Mouse (Mus musculus) MEL (cell line): ENCODE data around the gene Selenoh.

Experiments
- CTCF ChIP-seq, 3 experiments: IDR thresholded peaks in 2 of 3; conservative IDR thresholded peaks in 1 of 3; 2 replicates each; pipeline ENCODE4 v1.5.1; 2011 to 2012; ENCODE audit warnings: low read length in 3 of 3, low read depth in 2 of 3, mild to moderate bottlenecking in 2 of 3, improper control_type of control experiment in 1 of 3, inconsistent platforms in 1 of 3, mixed read lengths in 1 of 3, moderate library complexity in 1 of 3; ENCODE audit not compliant: control insufficient read depth in 1 of 3, insufficient read depth in 1 of 3, poor library complexity in 1 of 3, severe bottlenecking in 1 of 3
- E2F4 ChIP-seq: IDR thresholded peaks from 2 replicates; pipeline ENCODE4 v1.6.1; 2011; ENCODE audit warnings: low read depth, low read length, improper control_type of control experiment, borderline replicate concordance
- EP300 ChIP-seq, 2 experiments: IDR thresholded peaks; 2 replicates each; pipeline ENCODE4 v1.6.1; 2011; ENCODE audit warnings: improper control_type of control experiment in 2 of 2, low read length in 2 of 2, low read depth in 1 of 2, mild to moderate bottlenecking in 1 of 2
- GABPA ChIP-seq: IDR thresholded peaks from 2 replicates; pipeline ENCODE4 v1.6.1; 2012; ENCODE audit warnings: low read depth, mild to moderate bottlenecking, inconsistent platforms, low read length, improper control_type of control experiment, moderate library complexity
- MAFK ChIP-seq: IDR thresholded peaks from 2 replicates; pipeline ENCODE4 v1.6.1; 2011; ENCODE audit warnings: low read depth, mild to moderate bottlenecking, low read length, improper control_type of control experiment, borderline replicate concordance
- MAZ ChIP-seq: IDR thresholded peaks from 2 replicates; pipeline ENCODE4 v1.6.1; 2012; ENCODE audit warnings: low read depth, mild to moderate bottlenecking, inconsistent platforms, low read length, improper control_type of control experiment
- MXI1 ChIP-seq: IDR thresholded peaks from 2 replicates; pipeline ENCODE4 v1.6.1; 2011; ENCODE audit warnings: mild to moderate bottlenecking, low read depth, low read length, improper control_type of control experiment
- MYB ChIP-seq: IDR thresholded peaks from 2 replicates; pipeline ENCODE4 v1.6.1; 2011; ENCODE audit warnings: mild to moderate bottlenecking, low read depth, low read length, improper control_type of control experiment
- MYC ChIP-seq: IDR thresholded peaks from 2 replicates; pipeline ENCODE4 v1.6.1; 2011; ENCODE audit warnings: low read depth, mild to moderate bottlenecking, low read length, improper control_type of control experiment, moderate library complexity
- NRF1 ChIP-seq: IDR thresholded peaks from 2 replicates; pipeline ENCODE4 v1.6.1; 2014; ENCODE audit warnings: low read depth, mild to moderate bottlenecking, inconsistent platforms, low read length, improper control_type of control experiment, moderate library complexity; ENCODE audit not compliant: poor library complexity, insufficient read depth, severe bottlenecking
- POLR2A ChIP-seq, 2 experiments: IDR thresholded peaks; 2 replicates each; pipeline ENCODE4 v1.6.1; 2011 to 2012; ENCODE audit warnings: low read length in 2 of 2, mild to moderate bottlenecking in 2 of 2, control low read depth in 1 of 2, improper control_type of control experiment in 1 of 2, low read depth in 1 of 2, moderate library complexity in 1 of 2; ENCODE audit not compliant: control insufficient read depth in 1 of 2, insufficient read depth in 1 of 2, poor library complexity in 1 of 2
- POLR2AphosphoS2 ChIP-seq: IDR thresholded peaks from 2 replicates; pipeline ENCODE4 v1.6.1; 2011; ENCODE audit warnings: low read length, improper control_type of control experiment
- ZC3H11A ChIP-seq: IDR thresholded peaks from 2 replicates; pipeline ENCODE4 v1.6.1; 2012; ENCODE audit warnings: low read depth, mild to moderate bottlenecking, inconsistent platforms, low read length, improper control_type of control experiment

- no peak for TF ChIP-seq CTCF (IDR thresholded peaks at IDR 0.05 in 2 of 3, conservative IDR thresholded peaks at IDR 0.05 in 1 of 3; ENCODE audit: control insufficient read depth in 1 of 3, insufficient read depth in 1 of 3, low read depth in 2 of 3, low read length in 3 of 3, poor library complexity in 1 of 3, severe bottlenecking in 1 of 3)
- TF ChIP-seq POLR2A (IDR thresholded peaks at IDR 0.05; ENCODE audit: control insufficient read depth in 1 of 2, insufficient read depth in 1 of 2, low read depth in 1 of 2, low read length in 2 of 2, poor library complexity in 1 of 2), result no peak
- no peak for TF ChIP-seq ZC3H11A
- TF ChIP-seq MYC, result no peak
- TF ChIP-seq MAZ, result no peak
- no peak for TF ChIP-seq POLR2AphosphoS2
- TF ChIP-seq MXI1, result no peak
- no peak for TF ChIP-seq GABPA
- TF ChIP-seq MAFK, result no peak
- no peak for TF ChIP-seq EP300 (IDR thresholded peaks at IDR 0.05; ENCODE audit: low read depth in 1 of 2, low read length in 2 of 2)
- TF ChIP-seq MYB, result no peak
- TF ChIP-seq NRF1, result no peak
- TF ChIP-seq E2F4, result no peak
These were observed 36.6 kb downstream of the Selenoh start for GRCm38 (mm10) chr2:84634006-84634405.
